Mouse (Mus musculus) colon, adult 2 months (tissue): ENCODE measurements around the gene Rfk. TPM values are rescaled to one million over a fixed set of nuclear protein-coding genes. Genes with fewer than 3 reads are reported as not detected.

ENCODE experiments used
- polyA plus RNA-seq: library from polyadenylated mRNA; depleted of rRNA; stranded (reverse); fragments of >200 nt; gene quantifications from 2 replicates; pipeline ENCODE4 v1.2.3, GENCODE M21; 2012; rRNA removed

Gene Rfk
- 363 and 542 TPM in 2 replicates for polyA plus RNA-seq

DNA sequence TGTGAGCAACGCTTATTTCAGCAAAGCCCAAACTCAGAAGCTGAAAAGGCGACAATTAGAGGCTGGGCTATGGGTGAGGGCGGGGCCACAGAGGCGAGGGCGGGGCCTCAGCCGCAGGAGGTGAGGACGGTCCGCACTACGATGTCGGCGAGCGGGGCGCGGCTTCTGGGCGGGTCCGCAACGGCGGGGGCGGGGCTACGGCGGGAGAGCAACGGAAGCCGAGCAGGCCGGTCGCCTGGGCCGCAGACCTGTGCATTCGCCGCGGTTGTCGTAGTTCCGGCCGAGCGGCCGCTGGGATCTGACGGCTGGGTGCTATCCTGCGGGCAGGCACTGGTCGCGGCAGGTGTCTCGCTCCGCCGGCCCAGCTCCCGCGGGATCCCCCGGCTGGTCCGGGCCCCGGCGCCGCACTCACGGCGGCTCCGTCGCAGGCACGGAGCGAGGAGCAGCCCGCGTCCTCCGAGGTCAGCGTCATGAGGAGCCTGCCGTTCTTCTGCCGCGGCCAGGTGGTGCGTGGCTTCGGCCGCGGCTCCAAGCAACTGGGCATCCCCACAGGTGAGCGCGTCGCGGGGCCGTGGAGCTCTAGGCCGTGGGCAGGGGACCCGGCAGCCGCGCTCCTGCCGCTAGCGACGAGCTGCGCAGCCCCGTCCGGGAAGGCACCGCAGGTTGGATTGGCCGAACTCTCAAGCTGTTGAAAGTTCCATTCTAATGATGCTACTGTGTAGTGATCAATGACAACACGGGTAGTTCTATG, at the start of gene Rfk:
Gene Rfk, plus strand, starts transcription at position 203 of the 751 bp plus-strand sequence.

DNA sequence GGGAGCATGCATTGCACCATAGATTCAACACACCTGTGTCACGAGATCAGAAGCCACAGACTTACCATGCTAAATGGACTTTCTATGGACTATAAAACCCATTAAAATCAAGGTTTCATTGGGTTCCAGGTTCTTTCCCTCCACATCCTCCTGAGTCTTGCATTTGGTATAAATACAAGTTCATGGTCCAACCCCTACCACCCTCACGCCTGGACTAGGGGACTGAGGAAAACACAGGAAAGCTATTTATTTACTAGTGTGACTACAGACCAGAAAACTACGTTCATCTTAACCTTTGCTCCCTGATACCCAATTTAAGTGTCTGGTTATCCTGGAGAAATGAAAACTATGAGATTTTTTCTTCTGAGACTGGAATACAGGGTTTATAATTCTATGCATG, 21.1 kb upstream of the Rfk start, which contains the start of gene Gcnt1:
Gene Gcnt1, minus strand, starts transcription at position 144 of the 400 bp plus-strand sequence.

Other genes starting within 250 kb of the Rfk start
- gene Gcnt1, start 21.2 kb upstream of the Rfk start, polyA plus RNA-seq = 7.1 and 9.3 TPM in 2 replicates